Mouse (Mus musculus) stomach, postnatal 0 days (tissue): ENCODE data around the gene Ldlrap1. TPM values are rescaled to one million over a fixed set of nuclear protein-coding genes. Genes with fewer than 3 reads are reported as not detected.

ENCODE experiments used
- ATAC-seq: fragments of 200-750 bp; cut with Nextera tagmentation; 2 replicates; pipeline ENCODE4 v1.8.0; 2017; ENCODE audit not compliant: low FRiP score, low TSS enrichment
- DNase-seq: peaks from one replicate; pipeline ENCODE4 v3.0.0-alpha.2; 2016; ENCODE audit warnings: low spot score
- H3K27ac ChIP-seq: fragments of 300-500 bp; sonication (generic); replicated peaks from 2 replicates; pipeline ENCODE4 v1.5.1; 2014; ENCODE audit warnings: mild to moderate bottlenecking, control low read depth
- H3K27me3 ChIP-seq: fragments of 300-500 bp; sonication (generic); 2 replicates; pipeline ENCODE4 v1.6.1; 2014; ENCODE audit warnings: low read length; ENCODE audit not compliant: control insufficient read depth, insufficient read depth
- H3K36me3 ChIP-seq: fragments of 300-500 bp; sonication (generic); 2 replicates; pipeline ENCODE4 v1.6.1; 2014; ENCODE audit warnings: low read length, mixed read lengths; ENCODE audit not compliant: control insufficient read depth, insufficient read depth
- H3K4me1 ChIP-seq: fragments of 300-500 bp; sonication (generic); replicated peaks from 2 replicates; pipeline ENCODE4 v1.6.1; 2014; ENCODE audit warnings: antibody characterized with exemption; ENCODE audit not compliant: control insufficient read depth, insufficient read depth
- H3K4me2 ChIP-seq: fragments of 300-500 bp; sonication (generic); replicated peaks from 2 replicates; pipeline ENCODE4 v1.6.1; 2014; ENCODE audit warnings: low read depth, mild to moderate bottlenecking, control low read depth, moderate library complexity
- H3K4me3 ChIP-seq: fragments of 300-500 bp; sonication (generic); 2 replicates; pipeline ENCODE4 v1.5.1; 2014; ENCODE audit warnings: low read depth, low read length, control low read depth
- H3K9ac ChIP-seq: fragments of 300-500 bp; sonication (generic); 2 replicates; pipeline ENCODE4 v1.6.1; 2014; ENCODE audit warnings: mild to moderate bottlenecking, low read length, control low read depth, mixed read lengths
- H3K9me3 ChIP-seq: fragments of 300-500 bp; sonication (generic); 2 replicates; pipeline ENCODE4 v1.6.1; 2016; ENCODE audit warnings: low read length; ENCODE audit not compliant: control insufficient read depth
- CTCF ChIP-seq: IDR thresholded peaks from 2 replicates; pipeline ENCODE4 v1.5.1; 2016; ENCODE audit warnings: antibody characterized with exemption, low read depth, mild to moderate bottlenecking, moderate library complexity
- EP300 ChIP-seq: optimal IDR thresholded peaks from 2 replicates; pipeline ENCODE3; 2016; ENCODE audit warnings: antibody characterized with exemption
- WGBS: fragments of 180-500 bp; shearing (Covaris S2); extraction: QIAGEN DNeasy Blood & Tissue Kit; methylation state at CpG from one replicate; pipeline ENCODE4 v1.1.7; 2014; 5-methylcytosine and 5-hydroxymethylcytosine counted together
- polyA plus RNA-seq: library from polyadenylated mRNA; unstranded; fragments of >200 nt; fragmentation: Nextera tagmentation; extraction: Ambion mirVana; gene quantifications from 2 replicates; pipeline ENCODE4 v1.2.1, GENCODE M21; 2015

Gene Ldlrap1
- polyA plus RNA-seq: 18.8 and 19.5 TPM in 2 replicates

DNA sequence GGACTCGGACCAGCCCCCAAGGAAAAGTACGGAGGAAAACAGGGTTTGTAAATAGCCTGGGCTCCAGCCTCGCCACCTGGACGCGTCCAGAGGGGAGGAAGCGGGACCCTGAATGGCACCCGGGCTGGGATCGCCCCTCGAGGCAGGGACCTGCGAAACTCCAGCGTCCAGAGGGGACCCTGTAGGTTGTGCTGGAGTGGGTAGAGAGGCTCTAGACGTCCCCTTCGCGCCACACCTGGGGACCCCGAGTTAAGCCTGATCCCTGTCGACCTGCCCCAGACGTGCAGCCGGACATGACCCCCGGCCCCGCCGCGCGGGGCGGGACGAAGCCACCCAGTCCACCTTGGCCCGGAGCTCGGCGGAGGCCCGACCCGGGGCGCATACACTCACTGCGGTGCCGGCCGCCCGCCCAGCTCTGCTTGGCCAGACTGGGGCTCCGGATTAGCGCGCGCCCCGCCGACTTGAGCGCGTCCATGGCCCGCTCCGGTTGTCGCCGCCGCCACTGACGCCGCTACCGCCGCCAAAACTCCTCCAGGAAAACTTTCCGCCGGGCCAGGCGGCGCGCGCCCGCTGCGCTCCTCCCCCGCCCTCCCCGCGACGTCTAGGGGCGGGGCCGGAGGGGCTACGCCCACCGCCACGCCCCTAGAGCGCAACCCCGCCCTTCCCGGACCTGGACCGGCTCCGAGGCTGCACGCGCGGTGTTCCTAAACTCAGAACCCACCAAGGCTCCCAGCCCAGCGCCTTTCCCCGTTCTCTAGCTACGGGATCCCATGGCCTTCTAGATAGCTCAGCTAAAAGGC is at the start of gene Ldlrap1:
Gene Ldlrap1 (minus strand): TSS at position 599 of the 800 bp plus-strand sequence.
- peak; percentile 86 for DNase-seq
- Histone ChIP-seq H3K36me3 (no peaks in the 10 kb centered on the region), H3K9me3 (no peaks in the 10 kb centered on the region), H3K27ac (peak within 1 kb of the TSS; percentile 90), H3K9ac (peak within 1 kb of the TSS; percentile 90), H3K4me1 (peaks cover 7% of the 10 kb centered on the region; the same call in 1 of the 2 replicates), H3K4me2 (peak within 1 kb of the TSS; percentile 97), H3K4me3 (peak within 1 kb of the TSS; percentile 79), H3K27me3 (no peaks in the 10 kb centered on the region)
- peak; percentile 80 for ATAC-seq
- TF ChIP-seq EP300: no peak
- no peak for TF ChIP-seq CTCF
- 0% methylated on average over 73 of the region's 80 CpGs for WGBS

DNA sequence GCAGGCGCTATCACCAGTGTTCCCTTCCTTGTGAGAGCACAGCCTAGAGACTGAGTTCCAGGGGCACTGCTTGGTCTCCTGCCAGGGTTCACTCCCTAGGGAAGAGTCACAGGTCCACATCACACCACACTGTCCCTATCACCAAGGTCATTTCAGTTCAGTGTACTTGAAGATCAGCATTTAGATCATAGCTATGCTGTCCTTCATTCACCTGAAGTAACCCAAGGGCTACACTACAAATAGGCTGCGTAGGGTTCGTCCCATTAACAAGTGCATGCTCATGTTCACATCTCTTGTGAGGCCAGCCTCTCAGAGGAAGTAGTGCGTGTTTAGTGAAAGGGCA is 46.4 kb upstream of the Ldlrap1 start:
- no peak for ATAC-seq
- TF ChIP-seq CTCF (no peak), EP300 (no peak)
- Histone ChIP-seq H3K9me3 (no peaks in the 10 kb centered on the region), H3K4me3 (no peak overlapping the region), H3K4me2 (no peak overlapping the region), H3K36me3 (peaks cover 8% of the 10 kb centered on the region), H3K9ac (no peak overlapping the region), H3K4me1 (no peaks in the 10 kb centered on the region), H3K27ac (no peak overlapping the region), H3K27me3 (no peaks in the 10 kb centered on the region)
- WGBS: 84% methylated on average over 4 of the region's 4 CpGs
- DNase-seq: no peak

DNA sequence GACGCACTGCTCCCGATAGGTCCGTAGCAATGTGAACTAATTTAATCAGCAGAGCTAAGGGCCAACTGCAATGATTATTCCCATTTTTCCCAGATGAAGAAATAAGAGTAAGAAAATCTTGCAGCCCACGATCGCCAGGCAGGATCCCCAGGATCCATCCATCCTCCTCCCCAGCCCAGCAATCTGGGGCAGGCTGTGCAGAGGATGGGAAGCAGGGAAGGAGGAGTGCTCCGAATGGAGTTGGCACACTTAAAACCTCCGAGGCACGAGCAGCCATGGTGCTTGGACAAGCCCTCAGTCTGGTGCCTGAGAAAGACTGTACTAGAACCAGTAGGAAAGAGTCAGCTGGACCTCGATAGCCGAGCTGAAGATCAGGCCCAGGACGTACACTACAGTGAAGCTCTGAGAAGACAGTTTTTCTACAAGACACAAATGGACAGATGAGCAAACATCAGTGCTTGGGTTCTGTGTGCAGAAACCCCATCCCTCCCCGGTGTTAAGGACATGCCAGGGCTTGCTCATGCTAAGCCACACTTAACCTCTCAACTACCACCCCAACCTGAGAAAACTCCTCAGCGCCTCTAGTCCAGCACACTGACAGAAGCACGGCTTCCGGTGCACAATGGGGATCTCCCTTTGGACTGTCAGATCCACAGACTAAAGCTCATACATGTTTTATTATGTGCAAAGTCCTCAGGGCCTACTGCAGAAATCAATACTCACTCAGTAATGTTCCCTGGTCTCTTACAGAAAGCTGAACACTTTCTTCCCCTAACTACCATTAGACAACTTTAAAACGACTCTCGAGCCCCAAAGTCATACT is 45.8 kb upstream of the Ldlrap1 start:
- no peaks in the 10 kb centered on the region for H3K27me3 ChIP-seq
- DNase-seq: no peak
- 80% methylated on average over 17 of the region's 17 CpGs for WGBS
- no peak overlapping the region for H3K27ac ChIP-seq
- no peak overlapping the region for H3K4me3 ChIP-seq
- no peak for ATAC-seq
- no peaks in the 10 kb centered on the region for H3K4me1 ChIP-seq
- H3K36me3 ChIP-seq: peaks cover 11% of the 10 kb centered on the region
- H3K9ac ChIP-seq: 0 out of 2 replicates have a peak overlapping the region, but pooled peaks have one; percentile 13
- H3K4me2 ChIP-seq: no peak overlapping the region
- TF ChIP-seq CTCF (no peak), EP300 (no peak)
- H3K9me3 ChIP-seq: no peaks in the 10 kb centered on the region

DNA sequence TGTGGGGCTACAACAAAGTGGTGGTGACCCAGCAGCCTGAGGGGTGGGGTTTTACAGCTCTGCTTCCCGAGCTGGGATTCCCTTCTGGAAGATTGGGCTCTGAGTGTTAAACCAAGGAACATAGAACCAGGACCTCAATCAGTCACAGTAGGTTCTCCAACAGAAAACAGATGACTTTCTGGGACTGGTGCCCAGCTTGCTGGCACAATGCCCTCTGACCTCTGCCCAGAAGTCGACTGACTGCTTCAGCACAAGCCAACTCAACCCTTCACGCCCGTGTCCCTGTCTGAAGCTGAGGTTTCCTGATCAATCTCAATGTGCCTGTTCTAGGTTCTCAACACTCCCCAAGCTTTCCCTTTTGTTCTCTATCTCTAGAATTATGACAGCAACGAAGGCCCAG is 36.9 kb upstream of the Ldlrap1 start:
- no peak for TF ChIP-seq EP300
- Histone ChIP-seq H3K9me3 (no peaks in the 10 kb centered on the region), H3K4me3 (no peak overlapping the region), H3K4me1 (no peaks in the 10 kb centered on the region), H3K4me2 (no peak overlapping the region), H3K36me3 (peaks cover 22% of the 10 kb centered on the region), H3K9ac (no peak overlapping the region), H3K27me3 (no peaks in the 10 kb centered on the region), H3K27ac (no peak overlapping the region)
- no peak for ATAC-seq
- 26% methylated on average over 5 of the region's 5 CpGs for WGBS
- DNase-seq: peak; percentile 60

DNA sequence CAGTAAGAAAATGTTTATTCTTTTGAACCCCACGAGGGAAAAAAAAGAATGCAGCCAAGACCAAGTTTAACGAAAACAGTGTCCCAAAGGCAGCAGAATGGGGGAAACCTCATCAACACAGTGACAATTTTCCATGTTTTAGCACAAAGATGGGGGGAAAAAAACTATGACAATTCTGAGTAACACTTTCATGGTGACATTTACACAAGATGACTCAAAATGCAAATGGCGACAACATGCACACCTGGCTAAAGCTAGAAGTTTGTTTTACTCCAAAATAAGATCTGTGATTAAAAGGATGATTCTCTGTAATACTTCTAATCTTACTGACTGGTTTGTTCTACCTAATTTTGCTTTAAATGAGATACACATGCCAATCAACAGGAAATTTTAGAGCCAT is 34.9 kb upstream of the Ldlrap1 start:
- peaks cover 16% of the 10 kb centered on the region for H3K36me3 ChIP-seq

More for the DNA sequence above, 34.9 kb upstream of the Ldlrap1 start:
- DNase-seq (no peak), ATAC-seq (no peak)
- no peak overlapping the region for H3K9ac ChIP-seq
- WGBS: 68% methylated on average over 3 of the region's 3 CpGs
- TF ChIP-seq EP300 (no peak), CTCF (no peak)
- no peaks in the 10 kb centered on the region for H3K9me3 ChIP-seq
- H3K4me1 ChIP-seq: no peaks in the 10 kb centered on the region
- no peaks in the 10 kb centered on the region for H3K27me3 ChIP-seq
- H3K27ac ChIP-seq: no peak overlapping the region
- H3K4me3 ChIP-seq: no peak overlapping the region
- no peak overlapping the region for H3K4me2 ChIP-seq
